Mouse (Mus musculus): ENCODE data around the gene Fam57b.
A peak's percentile ranks its signal among the peaks of the same experiment; 100 is the strongest.

Fam57b gene

GRCm38 (mm10) chr7:126823202-126823711, 25.8 kb downstream of the Fam57b start:
- DNase-seq (ENCODE audit: extremely low spot score, low spot score), result peak; percentile 57

- no peak for DNase-seq (ENCODE audit: extremely low spot score, low spot score)
Observed at GRCm38 (mm10) chr7:126823940-126824339, 26.5 kb downstream of the Fam57b start.

GRCm38 (mm10) chr7:126825403-126825802, 27.9 kb downstream of the Fam57b start:
- peak; percentile 51 for DNase-seq (ENCODE audit: extremely low spot score, low spot score)

- DNase-seq (ENCODE audit: extremely low spot score, low spot score), result no peak
Observed at GRCm38 (mm10) chr7:126825952-126826351, 28.5 kb downstream of the Fam57b start.

GRCm38 (mm10) chr7:126831539-126831938, 34.1 kb downstream of the Fam57b start, which contains the start of gene 4930451I11Rik:
Gene 4930451I11Rik, minus strand, starts transcription at chr7:126831639.
- DNase-seq (ENCODE audit: extremely low spot score, low spot score), result no peak

- DNase-seq (ENCODE audit: extremely low spot score, low spot score), result peak; percentile 77
Observed at GRCm38 (mm10) chr7:126832036-126832598, 34.6 kb downstream of the Fam57b start.

GRCm38 (mm10) chr7:126833294-126833693, 35.8 kb downstream of the Fam57b start:
- DNase-seq (ENCODE audit: extremely low spot score, low spot score), result no peak

GRCm38 (mm10) chr7:126843276-126843675, 45.8 kb downstream of the Fam57b start:
- no peak for DNase-seq (ENCODE audit: extremely low spot score, low spot score)

GRCm38 (mm10) chr7:126845516-126845915, 48.0 kb downstream of the Fam57b start:
- DNase-seq (ENCODE audit: extremely low spot score, low spot score), result no peak

- DNase-seq (ENCODE audit: extremely low spot score, low spot score), result no peak
Observed at GRCm38 (mm10) chr7:126847116-126847420, 49.6 kb downstream of the Fam57b start, which contains the start of gene Doc2a. Gene Doc2a, plus strand, starts transcription at chr7:126847416.

GRCm38 (mm10) chr7:126847421-126848398, 50.2 kb downstream of the Fam57b start:
- DNase-seq (ENCODE audit: extremely low spot score, low spot score), result peak; percentile 71

- DNase-seq (ENCODE audit: extremely low spot score, low spot score), result no peak
Observed at GRCm38 (mm10) chr7:126848794-126849193, 51.3 kb downstream of the Fam57b start.

GRCm38 (mm10) chr7:126850161-126850560, 52.7 kb downstream of the Fam57b start:
- no peak for DNase-seq (ENCODE audit: extremely low spot score, low spot score)

GRCm38 (mm10) chr7:126851192-126851591, 53.7 kb downstream of the Fam57b start:
- DNase-seq (ENCODE audit: extremely low spot score, low spot score), result no peak

GRCm38 (mm10) chr7:126853454-126853853, 56.0 kb downstream of the Fam57b start:
- DNase-seq (ENCODE audit: extremely low spot score, low spot score), result no peak

GRCm38 (mm10) chr7:126855641-126856040, 58.2 kb downstream of the Fam57b start:
- no peak for DNase-seq (ENCODE audit: extremely low spot score, low spot score)

GRCm38 (mm10) chr7:126856741-126857420, 59.4 kb downstream of the Fam57b start:
- no peak for DNase-seq (ENCODE audit: extremely low spot score, low spot score)

- no peak for DNase-seq (ENCODE audit: extremely low spot score, low spot score)
Observed at GRCm38 (mm10) chr7:126860987-126861386, 63.5 kb downstream of the Fam57b start.

- DNase-seq (ENCODE audit: extremely low spot score, low spot score), result peak; percentile 94
Observed at GRCm38 (mm10) chr7:126861429-126862130, 64.1 kb downstream of the Fam57b start, which contains the start of gene Hirip3. Gene Hirip3, plus strand, starts transcription at chr7:126861972.

- peak; percentile 94 for DNase-seq (ENCODE audit: extremely low spot score, low spot score)
Observed at GRCm38 (mm10) chr7:126862147-126862784, 64.8 kb downstream of the Fam57b start, which contains the start of gene Ino80e. Gene Ino80e, minus strand, starts transcription at chr7:126862377.

Data from neural tube, embryonic 10.5 days (tissue).